Mouse (Mus musculus): ENCODE results near the gene Pgs1. TPM values are rescaled to one million over a fixed set of nuclear protein-coding genes. Genes with fewer than 3 reads are reported as not detected.

The Pgs1 gene
- polyA plus RNA-seq, 1 experiment from 2014 or later, result 41.2 TPM

DNA sequence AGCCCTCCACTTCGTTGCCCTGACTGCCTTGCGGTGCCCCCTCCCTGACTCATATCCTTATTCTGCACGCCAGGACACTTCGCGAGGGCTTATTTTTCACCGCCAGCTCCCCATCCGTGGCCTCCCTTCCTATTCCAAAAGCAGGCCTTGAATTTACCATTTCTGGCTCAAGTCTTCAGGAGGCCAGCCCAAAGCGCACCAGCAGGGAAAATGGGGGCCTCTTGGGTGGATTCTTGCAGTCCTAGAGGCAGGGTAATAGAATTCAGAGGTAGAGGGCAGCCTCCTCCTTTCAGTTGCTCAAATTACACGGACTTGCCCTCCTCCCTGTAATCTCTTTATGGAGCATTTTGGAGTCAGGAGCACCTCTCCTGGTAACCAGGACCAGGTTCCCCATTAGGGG lies 22.2 kb upstream of the Pgs1 start:
- Histone ChIP-seq H3K27ac (replicated peaks) (peak overlapping the region; percentile 94), H3K36me3 (0 out of 2 replicates have a peak, but pooled peaks cover 4% of the 10 kb centered on the region), H3K27me3 (0 out of 2 replicates have a peak, but pooled peaks cover 3% of the 10 kb centered on the region), H3K9ac (no peak overlapping the region), H3K4me2 (replicated peaks) (peak overlapping the region; percentile 80), H3K9me3 (replicated peaks) (no peaks in the 10 kb centered on the region), H3K4me3 (replicated peaks) (peak overlapping the region; percentile 41), H3K4me1 (peaks cover 78% of the 10 kb centered on the region)
- peak; percentile 0 for ATAC-seq (ENCODE audit: insufficient number of reproducible peaks, low FRiP score, low TSS enrichment, low read depth)
- WGBS, result 2% methylated on average over 9 of the region's 9 CpGs

DNA sequence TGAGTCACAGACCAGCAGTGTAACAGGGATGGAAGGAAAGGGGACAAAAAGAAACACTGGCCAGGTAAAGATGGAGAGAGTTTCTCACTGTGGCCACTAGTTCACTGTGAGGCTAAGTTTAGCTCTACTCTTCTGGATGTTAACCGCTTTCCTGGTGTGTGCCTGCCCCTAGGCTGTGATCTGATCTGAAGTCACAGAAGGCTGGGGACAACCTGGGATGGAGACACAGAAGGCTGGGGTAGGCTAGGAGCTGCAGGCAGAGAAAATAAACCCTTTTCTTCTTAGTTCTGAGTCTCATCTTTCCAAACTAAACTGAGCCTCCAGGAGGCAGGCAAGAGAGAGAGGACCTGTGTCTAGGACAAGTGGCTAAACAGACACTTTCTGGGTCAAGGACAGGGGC lies 21.8 kb upstream of the Pgs1 start:
- Histone ChIP-seq H3K4me2 (replicated peaks) (peak overlapping the region; percentile 80), H3K9me3 (replicated peaks) (no peaks in the 10 kb centered on the region), H3K36me3 (0 out of 2 replicates have a peak, but pooled peaks cover 4% of the 10 kb centered on the region), H3K9ac (no peak overlapping the region), H3K4me1 (peaks cover 78% of the 10 kb centered on the region), H3K4me3 (replicated peaks) (peak overlapping the region; percentile 41; the same call in 1 of the 2 replicates), H3K27ac (replicated peaks) (peak overlapping the region; percentile 94), H3K27me3 (0 out of 2 replicates have a peak, but pooled peaks cover 3% of the 10 kb centered on the region)
- WGBS, result 20% methylated on average over 1 of the region's 1 CpGs
- no peak for ATAC-seq (ENCODE audit: insufficient number of reproducible peaks, low FRiP score, low TSS enrichment, low read depth)

DNA sequence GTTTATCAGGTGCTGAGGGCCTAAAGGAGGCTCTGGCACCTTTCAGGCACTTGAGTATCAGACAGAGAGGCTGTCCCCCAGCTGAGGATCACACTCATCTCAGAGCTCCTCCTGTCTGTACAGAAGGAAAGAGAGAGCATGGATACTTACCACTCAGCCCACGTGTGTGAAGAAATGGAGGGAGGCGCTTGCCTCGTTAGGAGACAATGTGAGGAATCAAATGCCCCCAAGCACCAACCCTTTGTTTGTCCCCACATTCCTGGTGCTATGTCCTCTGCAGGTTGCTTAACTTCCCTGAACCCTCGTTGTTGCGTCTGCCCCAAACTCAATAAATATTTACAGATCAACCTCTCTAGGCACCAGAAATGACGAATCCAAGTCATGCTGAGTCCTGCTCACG lies 21.0 kb upstream of the Pgs1 start:
- H3K27me3 ChIP-seq, result 0 out of 2 replicates have a peak, but pooled peaks cover 3% of the 10 kb centered on the region
- peak overlapping the region; percentile 94 for H3K27ac ChIP-seq (replicated peaks)
- no peaks in the 10 kb centered on the region for H3K9me3 ChIP-seq (replicated peaks)
- H3K9ac ChIP-seq, result no peak overlapping the region
- H3K4me3 ChIP-seq (replicated peaks), result no peak overlapping the region
- peak overlapping the region; percentile 80; the same call in 1 of the 2 replicates for H3K4me2 ChIP-seq (replicated peaks)
- H3K36me3 ChIP-seq, result 0 out of 2 replicates have a peak, but pooled peaks cover 4% of the 10 kb centered on the region
- no peak for ATAC-seq (ENCODE audit: insufficient number of reproducible peaks, low FRiP score, low TSS enrichment, low read depth)
- 38% methylated on average over 7 of the region's 7 CpGs for WGBS
- peaks cover 79% of the 10 kb centered on the region for H3K4me1 ChIP-seq

- peak overlapping the region; percentile 15; the same call in 1 of the 2 replicates for H3K4me2 ChIP-seq (replicated peaks)
- 0 out of 2 replicates have a peak, but pooled peaks cover 3% of the 10 kb centered on the region for H3K27me3 ChIP-seq
- no peaks in the 10 kb centered on the region for H3K9me3 ChIP-seq (replicated peaks)
- ATAC-seq (ENCODE audit: insufficient number of reproducible peaks, low FRiP score, low TSS enrichment, low read depth), result no peak
- peaks cover 80% of the 10 kb centered on the region for H3K4me1 ChIP-seq
- WGBS, result 30% methylated on average over 9 of the region's 9 CpGs
- H3K4me3 ChIP-seq (replicated peaks), result no peak overlapping the region
- H3K9ac ChIP-seq, result no peak overlapping the region
- H3K27ac ChIP-seq (replicated peaks), result 0 out of 2 replicates have a peak overlapping the region, but pooled peaks have one; percentile 94
- H3K36me3 ChIP-seq, result 0 out of 2 replicates have a peak, but pooled peaks cover 4% of the 10 kb centered on the region
Measured at GRCm38 (mm10) chr11:117965561-117965981, 20.5 kb upstream of the Pgs1 start.

- Histone ChIP-seq H3K4me2 (replicated peaks) (peak overlapping the region; percentile 95), H3K36me3 (0 out of 2 replicates have a peak, but pooled peaks cover 4% of the 10 kb centered on the region), H3K9me3 (replicated peaks) (no peaks in the 10 kb centered on the region), H3K9ac (no peak overlapping the region), H3K27ac (replicated peaks) (no peak overlapping the region), H3K4me1 (peaks cover 78% of the 10 kb centered on the region), H3K27me3 (0 out of 2 replicates have a peak, but pooled peaks cover 3% of the 10 kb centered on the region), H3K4me3 (replicated peaks) (peak overlapping the region; percentile 64)
- ATAC-seq (ENCODE audit: insufficient number of reproducible peaks, low FRiP score, low TSS enrichment, low read depth), result no peak
- 57% methylated on average over 7 of the region's 7 CpGs for WGBS
Measured at GRCm38 (mm10) chr11:117966506-117967100, 19.5 kb upstream of the Pgs1 start.

DNA sequence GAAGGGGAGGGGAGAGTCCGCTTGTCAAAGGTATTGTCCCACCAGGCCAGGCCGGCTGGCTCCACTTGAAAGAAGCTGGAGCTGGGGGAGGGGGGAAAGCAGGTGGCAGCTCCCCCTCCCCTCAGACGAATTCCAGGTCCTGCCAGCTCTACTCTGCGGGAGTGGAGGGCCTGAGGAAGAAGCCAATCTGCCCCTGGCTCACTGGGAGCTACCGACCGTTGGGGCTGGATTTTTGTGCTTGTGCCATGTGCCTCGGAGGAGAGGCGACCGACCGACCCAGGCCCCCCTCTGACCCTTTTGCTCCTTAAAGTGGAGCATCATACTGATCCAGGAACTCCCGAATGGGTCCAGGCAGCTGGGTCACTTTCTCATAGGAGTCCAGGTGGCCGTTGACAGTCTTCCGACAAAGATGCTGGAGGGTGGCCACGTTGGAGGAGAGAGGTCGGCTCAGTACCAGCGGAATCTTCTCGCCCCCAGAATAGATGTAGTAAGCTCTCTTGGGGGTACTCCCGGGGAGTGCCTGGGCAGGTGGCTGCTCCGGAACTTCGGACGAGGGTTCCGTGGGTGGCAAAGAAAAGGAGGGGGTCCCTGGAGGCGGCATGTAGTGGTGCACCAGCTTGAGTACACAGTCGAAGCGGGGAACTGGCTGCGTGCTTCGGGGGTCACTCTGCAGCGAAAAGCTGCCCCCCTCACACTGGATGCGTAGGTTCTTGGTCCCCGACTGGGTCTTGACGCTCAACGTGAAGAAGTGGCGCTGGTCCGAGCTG lies 18.7 kb upstream of the Pgs1 start:
- Histone ChIP-seq H3K9ac (peak overlapping the region; percentile 58), H3K4me2 (replicated peaks) (peak overlapping the region; percentile 95), H3K36me3 (0 out of 2 replicates have a peak, but pooled peaks cover 4% of the 10 kb centered on the region), H3K4me1 (peaks cover 70% of the 10 kb centered on the region), H3K4me3 (replicated peaks) (peak overlapping the region; percentile 64), H3K27ac (replicated peaks) (no peak overlapping the region), H3K27me3 (0 out of 2 replicates have a peak, but pooled peaks cover 3% of the 10 kb centered on the region), H3K9me3 (replicated peaks) (no peaks in the 10 kb centered on the region)
- no peak for ATAC-seq (ENCODE audit: insufficient number of reproducible peaks, low FRiP score, low TSS enrichment, low read depth)
- WGBS, result 16% methylated on average over 34 of the region's 34 CpGs

DNA sequence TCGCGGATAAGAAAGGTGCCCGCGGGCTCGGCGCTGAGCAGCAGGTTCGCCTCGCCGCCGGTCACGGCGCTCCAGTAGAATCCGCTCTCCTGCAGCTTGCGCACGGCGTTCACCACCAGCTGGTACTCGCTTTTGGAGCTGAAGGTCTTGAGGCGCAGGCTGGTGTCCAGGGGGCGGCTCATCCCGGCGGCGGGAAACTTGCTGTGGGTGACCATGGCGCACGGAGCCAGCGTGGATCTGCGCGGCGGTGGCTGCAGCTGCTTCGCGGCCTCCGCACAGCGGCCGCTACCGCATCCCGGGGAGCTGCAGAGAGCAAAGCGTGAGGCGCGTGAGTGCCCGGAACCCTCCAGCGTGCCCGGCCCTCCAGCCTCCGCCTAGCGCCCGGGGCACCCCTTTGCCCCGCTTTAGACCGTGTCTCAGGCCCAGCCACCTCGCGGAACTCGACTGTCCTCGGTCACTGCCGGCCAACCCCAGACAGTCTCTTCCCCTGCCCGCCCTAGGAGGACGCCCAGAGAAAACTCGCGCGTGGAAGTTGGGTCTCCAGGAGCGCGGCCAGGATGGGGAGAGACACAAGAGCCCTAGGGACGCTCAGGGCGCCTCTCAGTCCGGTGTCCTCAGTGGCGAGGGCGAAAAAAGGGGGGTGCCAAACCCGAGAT lies 17.9 kb upstream of the Pgs1 start:
- WGBS, result 2% methylated on average over 64 of the region's 64 CpGs
- peak overlapping the region; percentile 58 for H3K9ac ChIP-seq

GRCm38 (mm10) chr11:117968716-117969099 lies 17.4 kb upstream of the Pgs1 start:
- H3K4me2 ChIP-seq (replicated peaks), result peak overlapping the region; percentile 95
- H3K36me3 ChIP-seq, result 0 out of 2 replicates have a peak, but pooled peaks cover 4% of the 10 kb centered on the region
- H3K9ac ChIP-seq, result peak overlapping the region; percentile 58
- peaks cover 57% of the 10 kb centered on the region for H3K4me1 ChIP-seq
- H3K27me3 ChIP-seq, result 0 out of 2 replicates have a peak, but pooled peaks cover 3% of the 10 kb centered on the region
- peak overlapping the region; percentile 64 for H3K4me3 ChIP-seq (replicated peaks)
- no peaks in the 10 kb centered on the region for H3K9me3 ChIP-seq (replicated peaks)
- H3K27ac ChIP-seq (replicated peaks), result peak overlapping the region; percentile 97
- no peak; the same call in 1 of the 2 replicates for ATAC-seq (ENCODE audit: insufficient number of reproducible peaks, low FRiP score, low TSS enrichment, low read depth)
- under 1% methylated on average over 34 of the region's 34 CpGs for WGBS

More for the DNA sequence above, 17.9 kb upstream of the Pgs1 start:
- peak overlapping the region; percentile 97 for H3K27ac ChIP-seq (replicated peaks)
- H3K36me3 ChIP-seq, result 0 out of 2 replicates have a peak, but pooled peaks cover 4% of the 10 kb centered on the region
- ATAC-seq (ENCODE audit: insufficient number of reproducible peaks, low FRiP score, low TSS enrichment, low read depth), result no peak
- 0 out of 2 replicates have a peak, but pooled peaks cover 3% of the 10 kb centered on the region for H3K27me3 ChIP-seq
- H3K4me2 ChIP-seq (replicated peaks), result peak overlapping the region; percentile 95
- peak overlapping the region; percentile 64 for H3K4me3 ChIP-seq (replicated peaks)
- H3K9me3 ChIP-seq (replicated peaks), result no peaks in the 10 kb centered on the region
- H3K4me1 ChIP-seq, result peaks cover 63% of the 10 kb centered on the region

DNA sequence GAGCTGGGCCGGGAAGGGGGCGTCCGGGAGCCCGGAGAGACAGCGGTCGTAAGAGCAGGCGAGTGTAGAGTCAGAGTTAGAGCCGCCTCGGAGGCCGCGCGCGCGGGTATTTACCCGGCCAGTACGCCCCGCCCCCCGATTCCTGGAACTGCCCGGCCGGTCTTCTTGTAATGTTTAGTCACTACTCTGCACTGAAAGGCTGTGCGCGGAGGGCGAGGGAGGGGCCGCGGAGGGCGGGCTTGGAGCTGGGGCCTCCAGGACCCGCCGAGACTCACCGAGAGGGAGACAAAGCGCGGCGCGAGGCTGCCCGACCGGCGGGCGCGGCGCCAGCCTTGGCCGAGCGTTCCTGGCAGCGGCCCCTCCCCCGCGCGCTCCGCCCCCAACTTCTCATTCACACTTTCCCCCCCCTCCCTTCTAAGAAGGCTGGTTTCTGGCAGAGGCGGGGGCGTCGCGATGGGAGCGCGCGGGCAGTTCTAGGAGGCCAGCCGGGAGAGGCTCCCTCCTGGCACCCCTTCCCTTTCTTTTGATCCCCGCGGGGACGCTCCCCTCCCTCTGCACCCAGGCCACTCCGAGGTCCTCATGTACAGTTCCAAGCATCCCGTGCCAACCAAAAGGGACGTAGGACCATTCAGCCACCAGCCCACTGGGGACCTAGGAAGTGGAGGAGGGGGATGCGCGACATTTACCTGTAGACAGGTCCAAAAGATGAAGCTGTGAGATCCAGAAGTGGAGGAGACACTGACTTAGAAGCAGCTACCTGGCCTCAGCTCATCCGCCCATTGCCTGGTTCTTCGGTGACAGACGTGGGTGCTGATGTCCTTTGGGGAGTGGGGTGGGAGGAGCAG lies 16.8 kb upstream of the Pgs1 start:
- Histone ChIP-seq H3K27me3 (0 out of 2 replicates have a peak, but pooled peaks cover 3% of the 10 kb centered on the region), H3K4me1 (peaks cover 55% of the 10 kb centered on the region), H3K9ac (peak overlapping the region; percentile 58), H3K9me3 (replicated peaks) (no peaks in the 10 kb centered on the region), H3K36me3 (0 out of 2 replicates have a peak, but pooled peaks cover 4% of the 10 kb centered on the region), H3K27ac (replicated peaks) (peak overlapping the region; percentile 97), H3K4me2 (replicated peaks) (peak overlapping the region; percentile 95), H3K4me3 (replicated peaks) (peak overlapping the region; percentile 64)
- WGBS, result under 1% methylated on average over 63 of the region's 65 CpGs
- peak; percentile 94 for ATAC-seq (ENCODE audit: insufficient number of reproducible peaks, low FRiP score, low TSS enrichment, low read depth)

Data from embryonic facial prominence, embryonic 15.5 days (tissue).